Mouse (Mus musculus): ENCODE measurements around the gene Gemin8. TPM values are rescaled to one million over a fixed set of nuclear protein-coding genes. Genes with fewer than 3 reads are reported as not detected.

Gene Gemin8
- 10.6 and 11.8 TPM in 2 replicates for polyA plus RNA-seq (2012; rRNA removed)

DNA sequence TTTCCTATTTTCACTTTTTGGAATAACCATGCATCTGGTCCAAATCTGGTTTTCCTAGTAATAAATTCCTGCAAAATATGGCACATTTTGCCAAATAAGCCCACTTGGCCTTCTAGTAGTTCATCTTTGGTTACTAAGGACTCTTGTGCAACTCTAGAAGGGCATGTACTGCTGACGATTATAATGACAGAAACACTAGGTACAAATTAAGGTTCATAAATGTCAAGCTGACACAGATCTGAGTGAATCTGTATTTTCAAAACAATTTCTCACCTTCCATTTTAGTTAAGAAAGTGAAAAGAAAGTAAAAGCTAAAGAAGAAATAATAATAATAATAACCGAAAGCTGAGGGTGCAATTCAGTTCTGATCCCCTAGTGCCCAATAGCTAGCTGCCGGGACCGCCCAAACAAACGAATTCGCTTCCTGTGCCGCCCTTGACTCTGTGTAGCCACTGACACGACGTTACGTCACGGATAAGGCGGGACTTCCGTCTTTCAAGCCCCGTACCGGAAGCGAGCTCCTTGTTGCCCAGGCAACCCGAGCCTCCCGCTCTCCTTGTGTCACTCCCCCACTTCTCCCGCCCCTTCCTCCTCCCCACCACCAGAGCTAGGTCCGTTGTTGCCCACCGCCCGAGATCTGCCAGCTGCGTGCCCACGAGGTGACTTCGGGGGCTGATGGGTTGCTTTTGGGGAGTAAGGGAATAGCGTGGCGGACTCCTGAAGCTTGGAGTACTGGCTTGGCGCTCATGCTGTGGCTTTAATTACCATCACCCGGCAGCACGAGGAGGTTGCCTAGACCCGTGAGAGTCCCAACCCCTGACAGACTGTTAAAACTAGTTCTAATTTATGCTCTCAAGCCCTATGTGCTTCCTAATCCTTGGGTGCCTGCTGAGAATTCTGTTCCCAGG, at the start of gene Gemin8:
Gene Gemin8, plus strand, starts transcription at position 563 of the 908 bp plus-strand sequence.
- no peak within 1 kb of the TSS; the same call in 1 of the 2 replicates for H3K27ac ChIP-seq (ENCODE audit: insufficient read depth, low read length)
- no peaks in the 10 kb centered on the region for H3K27me3 ChIP-seq (ENCODE audit: control insufficient read depth, insufficient read depth, low read length)
- DNase-seq: peak; percentile 94
- H3K4me3 ChIP-seq (replicated peaks; ENCODE audit: insufficient read depth, low read depth, low read length): peak within 1 kb of the TSS; percentile 85
- no peak for TF ChIP-seq POLR2A (IDR thresholded peaks at IDR 0.05; ENCODE audit: borderline replicate concordance, insufficient read depth, low read length)
- peaks cover 5% of the 10 kb centered on the region; the same call in 1 of the 2 replicates for H3K4me1 ChIP-seq (ENCODE audit: control insufficient read depth, insufficient read depth, low read length)
- WGBS: 8% methylated on average over 31 of the region's 31 CpGs

DNA sequence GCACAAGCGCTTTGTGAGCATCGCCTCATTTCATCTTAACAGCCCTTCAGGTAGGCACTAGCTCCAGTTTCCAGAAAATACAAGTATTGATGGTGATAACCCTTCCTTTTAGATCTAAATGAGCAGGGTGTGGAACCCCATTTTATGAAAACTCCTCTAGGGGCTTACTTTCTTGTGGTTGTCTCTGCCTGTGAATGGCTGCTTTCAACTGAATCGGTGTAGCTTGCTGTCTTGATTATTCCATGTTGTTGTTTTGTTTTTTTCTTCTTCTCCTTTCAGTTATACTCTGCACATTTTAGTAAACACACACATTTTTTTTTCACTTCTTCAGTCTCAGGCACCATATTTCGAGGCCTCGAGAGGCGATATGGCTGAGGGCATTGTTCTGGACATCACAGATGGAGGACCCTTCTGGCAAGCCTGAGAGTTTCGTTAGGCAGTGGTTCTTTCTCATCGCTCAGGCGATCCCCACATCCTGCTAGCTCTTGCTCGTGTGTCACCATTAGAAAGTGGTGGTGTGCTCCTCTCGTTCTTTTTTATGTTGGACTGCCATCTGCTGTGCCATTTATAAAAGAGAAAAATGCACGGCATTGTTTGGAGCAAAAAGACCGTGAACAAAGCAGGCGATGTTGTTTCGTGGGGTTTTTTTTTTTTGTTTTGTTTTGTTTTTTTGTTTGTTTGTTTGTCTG, 23.0 kb upstream of the Gemin8 start:
- no peak for TF ChIP-seq POLR2A (IDR thresholded peaks at IDR 0.05; ENCODE audit: borderline replicate concordance, insufficient read depth, low read length)
- peak; percentile 40; the same call in 1 of the 2 replicates for TF ChIP-seq CTCF (IDR thresholded peaks at IDR 0.05; ENCODE audit: borderline replicate concordance, insufficient read depth, low read depth, low read length)
- Histone ChIP-seq H3K27me3 (ENCODE audit: control insufficient read depth, insufficient read depth, low read length) (no peaks in the 10 kb centered on the region), H3K4me3 (replicated peaks; ENCODE audit: insufficient read depth, low read depth, low read length) (peak overlapping the region; percentile 55), H3K27ac (ENCODE audit: insufficient read depth, low read length) (no peak overlapping the region), H3K4me1 (ENCODE audit: control insufficient read depth, insufficient read depth, low read length) (no peaks in the 10 kb centered on the region)
- WGBS: 27% methylated on average over 15 of the region's 15 CpGs
- DNase-seq: peak in 1 of 2 experiments; percentile 29

DNA sequence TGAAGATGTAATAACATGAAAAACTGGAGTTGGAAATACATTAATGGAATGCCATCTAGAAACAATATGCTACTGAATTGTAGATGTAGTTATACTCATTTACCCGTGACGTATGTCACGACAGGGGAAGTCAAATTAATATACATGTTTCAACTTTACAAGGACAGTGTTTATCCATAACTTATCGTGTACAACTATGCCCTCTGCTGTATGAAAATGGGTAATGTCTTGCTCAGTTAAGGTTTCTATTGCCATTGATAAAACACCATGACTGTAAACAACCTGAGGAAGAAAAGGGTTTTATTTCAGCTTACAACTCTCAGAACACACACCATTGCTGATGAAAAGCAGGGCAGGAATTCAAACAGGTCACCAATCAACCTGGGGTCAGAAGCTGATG, 7.5 kb upstream of the Gemin8 start:
- TF ChIP-seq CTCF (IDR thresholded peaks at IDR 0.05; ENCODE audit: borderline replicate concordance, insufficient read depth, low read depth, low read length): peak; percentile 22; the same call in 1 of the 2 replicates
- TF ChIP-seq POLR2A (IDR thresholded peaks at IDR 0.05; ENCODE audit: borderline replicate concordance, insufficient read depth, low read length): no peak
- H3K27ac ChIP-seq (ENCODE audit: insufficient read depth, low read length): no peak overlapping the region
- no peaks in the 10 kb centered on the region for H3K27me3 ChIP-seq (ENCODE audit: control insufficient read depth, insufficient read depth, low read length)
- no peaks in the 10 kb centered on the region for H3K4me1 ChIP-seq (ENCODE audit: control insufficient read depth, insufficient read depth, low read length)
- H3K4me3 ChIP-seq (replicated peaks; ENCODE audit: insufficient read depth, low read depth, low read length): no peak overlapping the region
- WGBS: 44% methylated on average over 4 of the region's 4 CpGs
- DNase-seq: no peak

DNA sequence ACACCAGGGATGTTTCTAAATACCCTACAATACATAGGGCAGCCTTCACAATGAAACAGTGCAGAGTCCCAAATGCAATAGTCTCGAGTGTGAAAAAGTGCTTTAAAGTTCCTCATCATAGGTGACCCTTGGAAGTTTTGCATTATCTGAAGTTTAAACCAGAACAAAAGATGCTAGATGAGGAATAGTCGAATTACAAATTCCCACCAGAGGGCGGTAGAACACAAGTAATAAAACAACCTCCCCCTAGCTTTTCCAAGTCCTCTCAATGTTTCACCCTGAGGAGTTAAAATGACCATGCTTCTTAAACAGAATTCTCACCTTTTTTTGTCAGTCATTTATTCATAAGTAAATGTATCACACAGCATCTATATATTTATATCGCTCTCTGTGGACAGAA, 2.9 kb upstream of the Gemin8 start:
- H3K27ac ChIP-seq (ENCODE audit: insufficient read depth, low read length): no peak overlapping the region
- 6% methylated on average over 4 of the region's 4 CpGs for WGBS
- TF ChIP-seq CTCF (IDR thresholded peaks at IDR 0.05; ENCODE audit: borderline replicate concordance, insufficient read depth, low read depth, low read length): peak; percentile 38; the same call in 1 of the 2 replicates
- no peak for TF ChIP-seq POLR2A (IDR thresholded peaks at IDR 0.05; ENCODE audit: borderline replicate concordance, insufficient read depth, low read length)
- no peak overlapping the region for H3K4me3 ChIP-seq (replicated peaks; ENCODE audit: insufficient read depth, low read depth, low read length)
- no peaks in the 10 kb centered on the region; the same call in 1 of the 2 replicates for H3K4me1 ChIP-seq (ENCODE audit: control insufficient read depth, insufficient read depth, low read length)
- peak in 1 of 2 experiments; percentile 32 for DNase-seq
- no peaks in the 10 kb centered on the region for H3K27me3 ChIP-seq (ENCODE audit: control insufficient read depth, insufficient read depth, low read length)

DNA sequence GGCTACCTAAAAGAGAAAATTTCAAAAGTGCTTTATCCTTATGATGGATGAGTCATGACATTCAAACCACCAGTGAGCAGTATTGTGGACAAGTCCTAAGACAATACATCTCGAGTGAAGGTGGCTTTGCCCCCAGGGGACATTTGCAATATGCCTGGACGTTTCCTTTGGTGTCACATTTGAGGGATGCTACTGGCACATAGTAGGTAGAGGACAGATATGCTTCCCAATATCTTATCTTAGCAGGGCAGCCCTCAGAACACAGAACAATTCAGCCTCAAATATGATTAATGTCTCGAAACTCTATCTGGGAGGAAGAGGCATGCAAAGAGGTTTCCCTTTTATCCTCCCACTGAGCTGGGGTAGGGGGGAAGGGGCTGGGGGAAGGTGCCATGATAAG, 2.3 kb upstream of the Gemin8 start:
- no peak overlapping the region for H3K27ac ChIP-seq (ENCODE audit: insufficient read depth, low read length)
- H3K4me3 ChIP-seq (replicated peaks; ENCODE audit: insufficient read depth, low read depth, low read length): no peak overlapping the region
- WGBS: 55% methylated on average over 3 of the region's 3 CpGs
- TF ChIP-seq CTCF (IDR thresholded peaks at IDR 0.05; ENCODE audit: borderline replicate concordance, insufficient read depth, low read depth, low read length): no peak
- TF ChIP-seq POLR2A (IDR thresholded peaks at IDR 0.05; ENCODE audit: borderline replicate concordance, insufficient read depth, low read length): no peak
- DNase-seq: no peak
- H3K4me1 ChIP-seq (ENCODE audit: control insufficient read depth, insufficient read depth, low read length): peaks cover 5% of the 10 kb centered on the region; the same call in 1 of the 2 replicates
- no peaks in the 10 kb centered on the region for H3K27me3 ChIP-seq (ENCODE audit: control insufficient read depth, insufficient read depth, low read length)

DNA sequence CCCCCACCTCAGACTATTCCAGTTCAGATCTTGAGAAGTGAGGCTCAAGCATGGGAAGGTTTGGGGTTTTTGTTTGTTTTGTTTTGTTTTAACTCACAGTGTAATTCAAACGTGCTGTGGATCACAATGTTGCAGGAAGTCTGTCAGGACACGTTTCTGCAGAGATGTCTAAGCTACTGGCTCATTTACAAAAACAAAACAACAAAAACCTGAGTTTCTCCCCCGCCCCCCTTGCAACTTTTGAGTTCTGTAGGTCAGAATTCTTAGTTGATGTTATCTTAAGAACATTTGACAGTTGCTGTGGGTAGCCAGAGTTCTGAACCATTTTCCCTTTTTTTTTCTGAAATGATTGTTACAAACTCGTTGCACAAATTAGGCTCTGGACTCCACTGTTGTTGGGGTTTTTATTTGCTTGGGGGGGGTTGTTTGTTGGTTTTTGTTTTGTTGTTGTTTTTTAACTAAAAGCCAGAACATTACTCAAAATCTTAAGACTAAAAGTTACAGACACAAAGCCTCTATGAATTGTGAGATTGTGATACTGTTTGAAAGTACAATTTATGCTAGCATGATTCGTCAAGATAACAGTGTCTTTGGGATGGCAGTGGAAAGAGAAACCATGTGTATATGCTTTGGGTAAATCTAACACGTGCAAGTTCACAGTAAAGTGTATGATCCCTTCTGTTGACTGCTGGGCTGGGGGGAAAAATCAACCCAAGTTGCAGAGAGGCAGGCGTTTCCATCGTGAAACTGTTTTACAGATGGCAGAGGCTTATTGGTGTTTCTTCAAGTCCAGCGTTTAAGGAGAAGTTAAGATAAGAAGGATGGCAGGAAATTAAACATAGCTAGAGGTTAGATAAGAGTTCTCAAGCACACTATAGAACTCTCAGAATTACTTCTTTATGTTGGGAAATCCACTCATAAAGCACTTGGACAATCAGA, 815 bp downstream of the Gemin8 start:
- DNase-seq: no peak

DNA sequence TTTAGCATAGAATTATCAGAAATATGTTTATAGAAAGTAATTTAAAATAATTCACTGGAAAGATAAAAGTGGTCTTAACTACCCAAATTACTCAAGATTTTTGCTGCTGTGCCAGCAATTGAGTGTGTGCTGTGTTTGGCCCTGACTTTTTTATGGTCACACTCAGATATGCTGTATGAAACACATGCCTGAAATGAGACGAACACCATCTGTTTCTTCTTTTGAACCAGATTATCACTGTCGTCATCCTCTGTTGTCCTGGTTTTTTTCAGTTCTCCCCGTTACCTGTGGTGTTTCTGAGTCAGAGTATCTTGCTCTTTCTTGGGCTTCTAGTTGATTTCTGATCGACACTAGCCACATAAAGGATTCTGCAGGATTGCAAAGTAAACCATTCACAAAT, 1.8 kb downstream of the Gemin8 start:
- TF ChIP-seq POLR2A (IDR thresholded peaks at IDR 0.05; ENCODE audit: borderline replicate concordance, insufficient read depth, low read length) (no peak), CTCF (IDR thresholded peaks at IDR 0.05; ENCODE audit: borderline replicate concordance, insufficient read depth, low read depth, low read length) (no peak)
- 14% methylated on average over 4 of the region's 4 CpGs for WGBS
- no peaks in the 10 kb centered on the region for H3K27me3 ChIP-seq (ENCODE audit: control insufficient read depth, insufficient read depth, low read length)
- no peak overlapping the region for H3K4me3 ChIP-seq (replicated peaks; ENCODE audit: insufficient read depth, low read depth, low read length)
- DNase-seq: peak in 1 of 2 experiments; percentile 66
- peaks cover 5% of the 10 kb centered on the region; the same call in 1 of the 2 replicates for H3K4me1 ChIP-seq (ENCODE audit: control insufficient read depth, insufficient read depth, low read length)
- H3K27ac ChIP-seq (ENCODE audit: insufficient read depth, low read length): peak overlapping the region; percentile 38; the same call in 1 of the 2 replicates

More for the DNA sequence above, 815 bp downstream of the Gemin8 start:
- Histone ChIP-seq H3K27ac (ENCODE audit: insufficient read depth, low read length) (no peak overlapping the region; the same call in 1 of the 2 replicates), H3K27me3 (ENCODE audit: control insufficient read depth, insufficient read depth, low read length) (no peaks in the 10 kb centered on the region), H3K4me3 (replicated peaks; ENCODE audit: insufficient read depth, low read depth, low read length) (peak overlapping the region; percentile 85), H3K4me1 (ENCODE audit: control insufficient read depth, insufficient read depth, low read length) (peaks cover 5% of the 10 kb centered on the region; the same call in 1 of the 2 replicates)
- 15% methylated on average over 9 of the region's 9 CpGs for WGBS
- TF ChIP-seq CTCF (IDR thresholded peaks at IDR 0.05; ENCODE audit: borderline replicate concordance, insufficient read depth, low read depth, low read length): no peak

Data from cerebellum, adult 2 months (tissue).